Mouse (Mus musculus) left cerebral cortex, adult 2 months (tissue): ENCODE measurements around the gene I0C0044D17Rik. TPM values are rescaled to one million over a fixed set of nuclear protein-coding genes. Genes with fewer than 3 reads are reported as not detected.
"Not testable (repeated sequence)": the region's sequence is repeated elsewhere in the genome, so short reads cannot be mapped to it uniquely, and the experiment has no call there.

ENCODE experiments used
- DNase-seq, 2 experiments: peaks; one replicate each; pipeline ENCODE4 v3.0.0; 2021 to 2022; ENCODE audit warnings: low spot score in 2 of 2, mixed read lengths in 1 of 2; ENCODE audit errors: extremely low spot score in 1 of 2
- H3K27ac ChIP-seq: fragments of 200-600 bp; 2 replicates; pipeline ENCODE4 v1.8.1; 2022
- H3K4me3 ChIP-seq: fragments of 200-600 bp; 2 replicates; pipeline ENCODE4 v1.8.1; 2022
- CTCF ChIP-seq: fragments of 200-600 bp; IDR thresholded peaks from 2 replicates; pipeline ENCODE4 v1.8.1; 2022; ENCODE audit warnings: antibody characterized with exemption, mild to moderate bottlenecking, moderate library complexity
- intact Hi-C: fragments of 180-260 bp; cut with DNase I; formaldehyde crosslinking; loops from one replicate; pipeline ENCODE4 v1.15.1; 2025
- long read RNA-seq, 2 experiments: library from polyadenylated mRNA; stranded (forward); transcript quantifications; one replicate each; pipeline ENCODE4 v2.0.0; 2021; ENCODE audit warnings: borderline mapping rate in 2 of 2
- total RNA-seq, 2 experiments: library from RNA; stranded (reverse); gene quantifications; 2 replicates each; pipeline ENCODE4 v1.2.3; 2021

The I0C0044D17Rik gene
- total RNA-seq = not detected
- long read RNA-seq, experiment 1 = 0 reads
- long read RNA-seq, experiment 2 = 0 reads

GRCm38 (mm10) chr4:98823740-98824139 is at the start of gene I0C0044D17Rik:
I0C0044D17Rik (minus strand) TSS chr4:98823840.
- H3K27ac ChIP-seq, H3K4me3 ChIP-seq, intact Hi-C loops, DNase-seq: not testable (repeated sequence)

- intact Hi-C loops = no loop called here
These were observed 42.0 kb upstream of the I0C0044D17Rik start for GRCm38 (mm10) chr4:98865386-98866237.

GRCm38 (mm10) chr4:98864546-98864945 is 40.9 kb upstream of the I0C0044D17Rik start:
- intact Hi-C loops = no loop called here
- H3K27ac ChIP-seq = no peak overlapping the region
- no peak for DNase-seq
- TF ChIP-seq CTCF = no peak
- no peak overlapping the region for H3K4me3 ChIP-seq

More at GRCm38 (mm10) chr4:98865386-98866237, 42.0 kb upstream of the I0C0044D17Rik start:
- no peak for TF ChIP-seq CTCF
- no peak overlapping the region for H3K4me3 ChIP-seq
- peak; percentile 14 to 23 for DNase-seq
- H3K27ac ChIP-seq = no peak overlapping the region

GRCm38 (mm10) chr4:98864094-98864493 is 40.5 kb upstream of the I0C0044D17Rik start:
- intact Hi-C loops = no loop called here
- H3K4me3 ChIP-seq = no peak overlapping the region
- no peak for DNase-seq
- no peak overlapping the region for H3K27ac ChIP-seq
- TF ChIP-seq CTCF = no peak

GRCm38 (mm10) chr4:98863451-98863850 is 39.8 kb upstream of the I0C0044D17Rik start:
- Histone ChIP-seq H3K4me3 (no peak overlapping the region), H3K27ac (no peak overlapping the region)
- no peak for DNase-seq
- intact Hi-C loops = no loop called here
- TF ChIP-seq CTCF = no peak

- DNase-seq = no peak
- TF ChIP-seq CTCF = no peak
- intact Hi-C loops = no loop called here
- Histone ChIP-seq H3K27ac (no peak overlapping the region), H3K4me3 (no peak overlapping the region)
These were observed 34.7 kb upstream of the I0C0044D17Rik start for GRCm38 (mm10) chr4:98858151-98858855.

GRCm38 (mm10) chr4:98857037-98857648 is 33.5 kb upstream of the I0C0044D17Rik start:
- DNase-seq = no peak
- intact Hi-C loops = no loop called here
- TF ChIP-seq CTCF = no peak
- no peak overlapping the region for H3K27ac ChIP-seq
- no peak overlapping the region for H3K4me3 ChIP-seq

GRCm38 (mm10) chr4:98853926-98854325 is 30.3 kb upstream of the I0C0044D17Rik start:
- DNase-seq = no peak
- intact Hi-C loops = no loop called here
- Histone ChIP-seq H3K27ac (no peak overlapping the region), H3K4me3 (no peak overlapping the region)
- TF ChIP-seq CTCF = no peak

GRCm38 (mm10) chr4:98850485-98850884 is 26.8 kb upstream of the I0C0044D17Rik start:
- DNase-seq, H3K4me3 ChIP-seq, H3K27ac ChIP-seq, intact Hi-C loops: not testable (repeated sequence)

- no peak for TF ChIP-seq CTCF
- Histone ChIP-seq H3K27ac (no peak overlapping the region), H3K4me3 (no peak overlapping the region)
- intact Hi-C loops = no loop called here
- no peak for DNase-seq
These were observed 23.7 kb upstream of the I0C0044D17Rik start for GRCm38 (mm10) chr4:98847120-98847885.

GRCm38 (mm10) chr4:98846396-98846795 is 22.8 kb upstream of the I0C0044D17Rik start:
- Histone ChIP-seq H3K4me3 (no peak overlapping the region), H3K27ac (no peak overlapping the region)
- intact Hi-C loops = no loop called here
- no peak for DNase-seq
- TF ChIP-seq CTCF = no peak
